Mouse (Mus musculus): ENCODE results near the gene Zp1. TPM values are rescaled to one million over a fixed set of nuclear protein-coding genes. Genes with fewer than 3 reads are reported as not detected.
A peak's percentile ranks its signal among the peaks of the same experiment; 100 is the strongest.

Gene Zp1
- total RNA-seq, 2 experiments from 2014 or later, result not detected

- intact Hi-C loops (cut with DNase I), result loop anchor here (2.0 kb wide), 1 partner anchor 166 kb away; no protein-coding TSS in a partner anchor
- DNase-seq, result no peak
Measured at GRCm38 (mm10) chr19:10880975-10881425, 39.4 kb downstream of the Zp1 start.

- DNase-seq, result peak; percentile 56 to 59
- intact Hi-C loops (cut with DNase I), result loop anchor here (2.0 kb wide), 1 partner anchor 166 kb away; no protein-coding TSS in a partner anchor
Measured at GRCm38 (mm10) chr19:10880085-10880974, 40.1 kb downstream of the Zp1 start.

DNA sequence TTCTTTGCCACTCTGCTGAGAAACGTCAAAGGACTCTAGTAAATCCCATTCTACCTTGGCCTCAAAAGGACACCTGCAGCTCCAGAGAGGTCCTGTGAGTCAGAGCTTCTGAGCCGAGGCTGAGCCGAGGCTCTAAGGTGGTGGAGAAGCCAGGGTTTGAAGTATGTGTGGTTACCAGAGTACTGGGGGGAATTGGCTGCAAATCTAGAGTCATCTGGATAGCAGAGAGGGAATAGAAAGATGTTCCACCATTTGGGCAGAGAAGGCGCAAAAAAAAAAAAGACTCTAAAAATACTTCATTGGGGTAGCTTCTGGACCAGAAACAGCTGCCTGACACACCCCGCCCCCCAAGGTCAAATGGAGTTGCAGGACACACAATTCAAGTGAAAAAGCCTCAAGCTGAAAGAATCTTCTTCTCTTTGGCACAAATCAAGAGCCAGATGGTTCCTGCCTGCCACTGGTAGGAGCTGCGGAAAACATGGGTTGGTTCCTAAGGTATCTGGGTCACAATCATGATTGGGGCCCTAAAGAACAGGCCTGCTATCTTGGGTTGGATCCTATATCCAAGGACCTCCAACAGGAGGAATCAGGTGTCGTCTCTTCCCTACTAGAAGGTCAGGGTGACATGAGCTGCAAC, 42.1 kb downstream of the Zp1 start:
- no peak for DNase-seq

DNA sequence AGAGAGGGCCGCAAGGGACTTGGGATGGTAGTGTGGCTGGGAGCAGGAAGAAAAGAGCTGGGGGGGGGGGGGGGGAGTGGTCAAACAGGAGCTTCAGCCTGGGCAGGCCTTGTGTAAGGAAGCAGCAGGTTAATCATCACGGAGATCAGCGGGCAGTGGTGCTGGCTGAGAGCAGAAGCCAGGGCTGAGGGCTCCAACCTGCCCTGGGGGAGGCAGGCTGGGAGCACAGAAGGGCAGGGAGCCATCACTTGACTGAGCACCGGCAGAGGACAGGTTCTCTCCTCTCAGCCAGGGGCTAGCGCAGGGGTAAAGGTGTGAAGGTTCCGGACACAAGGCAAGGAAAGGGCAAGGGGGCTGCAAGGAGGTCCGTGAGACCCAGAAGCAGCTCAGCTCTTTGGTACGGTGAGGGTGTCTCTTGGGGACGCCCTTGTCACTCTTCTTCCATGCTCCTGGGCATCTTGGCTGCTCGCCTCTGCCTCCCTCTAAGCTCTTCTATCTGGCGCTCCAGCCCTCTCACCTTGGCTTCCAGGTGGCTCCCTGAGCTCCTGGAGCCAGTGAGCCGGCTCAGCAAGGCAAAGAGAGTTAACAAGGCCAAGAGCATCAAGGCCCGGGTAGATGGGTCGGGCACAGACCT, 49.0 kb downstream of the Zp1 start:
- intact Hi-C loops (cut with DNase I), result no loop called here

More for the DNA sequence above, 42.1 kb downstream of the Zp1 start:
- intact Hi-C loops (cut with DNase I), result no loop called here

DNA sequence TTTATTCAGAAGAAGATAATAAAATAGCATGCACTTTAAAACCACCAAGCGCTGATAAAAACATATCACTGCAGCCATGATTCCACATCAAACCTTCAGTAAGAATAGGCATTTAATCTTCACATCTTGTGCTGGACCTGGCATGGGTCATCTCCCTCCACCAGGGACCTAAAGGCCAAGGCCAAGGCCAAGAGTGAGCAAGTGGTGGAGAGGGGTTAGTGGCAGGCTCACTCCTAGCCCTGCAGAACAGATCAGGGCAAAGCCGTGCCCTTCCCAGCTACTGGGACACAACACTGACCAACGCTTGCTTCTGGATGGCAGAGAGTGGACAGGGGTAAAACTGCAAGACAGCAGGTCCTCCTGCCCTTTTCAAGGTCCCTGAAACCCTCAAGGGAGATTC, 49.8 kb downstream of the Zp1 start:
- DNase-seq, result no peak
- intact Hi-C loops (cut with DNase I), result no loop called here

More for the DNA sequence above, 49.0 kb downstream of the Zp1 start:
- no peak for DNase-seq

GRCm38 (mm10) chr19:10869886-10870527, 50.4 kb downstream of the Zp1 start, which contains the start of gene Tmem132a:
Gene Tmem132a, minus strand, starts transcription at chr19:10869940.
- intact Hi-C loops (cut with DNase I), result no loop called here
- DNase-seq, result no peak

DNA sequence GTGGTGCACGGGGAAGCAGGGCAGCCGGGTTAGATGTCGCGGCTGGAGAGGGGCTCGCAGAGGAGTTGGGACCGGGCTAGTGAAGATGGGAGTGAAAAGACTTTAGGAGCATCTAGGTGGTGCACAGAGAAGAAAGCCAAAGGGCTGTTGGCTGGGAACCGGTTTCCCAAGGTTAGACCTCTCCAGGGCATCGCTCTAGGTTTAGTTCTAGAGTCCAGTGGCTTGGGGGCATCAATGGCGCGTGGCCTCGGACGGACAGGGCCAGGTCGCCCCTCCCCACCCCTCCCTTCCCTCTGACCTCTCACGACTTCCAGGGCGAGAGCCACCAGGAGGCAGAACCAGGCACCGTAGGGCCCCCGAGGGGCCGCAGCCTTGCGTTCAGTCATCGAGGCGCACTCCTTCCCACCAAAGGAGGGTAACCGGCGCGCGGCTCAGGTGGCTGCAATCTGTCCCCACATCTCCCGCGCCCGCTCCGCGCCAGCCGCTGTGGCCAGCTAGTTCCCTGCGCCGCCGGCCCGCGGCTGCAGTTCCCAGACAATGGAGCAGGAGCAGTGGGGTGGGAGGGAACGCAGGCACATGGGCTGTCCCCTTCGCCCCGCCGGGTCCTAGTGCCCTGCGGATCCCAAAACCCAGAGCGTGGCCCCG, 51.1 kb downstream of the Zp1 start:
- intact Hi-C loops (cut with DNase I), result no loop called here
- DNase-seq, result peak; percentile 77 to 80

DNA sequence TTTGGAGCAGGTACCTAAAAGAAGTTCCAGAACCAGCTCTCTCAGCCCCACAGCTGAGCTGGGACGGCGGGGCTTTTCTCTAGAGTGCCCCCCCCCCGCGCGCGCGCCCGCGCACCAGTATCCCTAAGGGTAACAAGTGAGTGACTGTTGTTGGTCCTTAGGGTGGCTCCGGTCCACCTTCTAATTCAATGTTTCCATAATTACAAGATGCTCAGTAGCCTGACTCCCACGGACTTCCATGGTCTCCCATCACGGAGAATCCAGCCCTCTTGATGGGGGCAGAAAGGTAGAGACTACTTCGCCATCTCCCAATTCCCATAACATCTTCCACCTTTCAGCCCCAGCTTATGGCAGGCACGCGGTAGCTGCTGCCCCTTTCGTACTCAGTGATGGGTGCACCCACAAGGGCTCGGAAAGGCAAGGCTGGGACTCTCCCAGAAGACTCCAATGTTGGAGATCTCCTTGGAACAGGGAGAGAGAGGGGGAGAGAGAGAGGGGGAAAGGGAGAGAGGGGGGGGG, 51.8 kb downstream of the Zp1 start:
- DNase-seq, result no peak
- intact Hi-C loops (cut with DNase I), result no loop called here

- intact Hi-C loops (cut with DNase I), result no loop called here
- DNase-seq, result no peak
Measured at GRCm38 (mm10) chr19:10867946-10868622, 52.3 kb downstream of the Zp1 start.

- intact Hi-C loops (cut with DNase I), result no loop called here
Measured at GRCm38 (mm10) chr19:10866351-10866750, 54.1 kb downstream of the Zp1 start.

More at GRCm38 (mm10) chr19:10866351-10866750, 54.1 kb downstream of the Zp1 start:
- DNase-seq, result no peak

Other genes starting within 250 kb of the Zp1 start
- not detected for gene Pga5, start 242.6 kb downstream of the Zp1 start, total RNA-seq (2021)
- 10 to 100 TPM; 19.2 to 21.0 TPM for gene Vps37c, start 231.9 kb downstream of the Zp1 start, total RNA-seq (2021)
- under 1 TPM; 0.14 to 0.28 TPM for gene Cd5, start 181.6 kb downstream of the Zp1 start, total RNA-seq (2021)
- under 1 TPM; 0.08 to 0.31 TPM for gene Cd6, start 90.6 kb downstream of the Zp1 start, total RNA-seq (2021)
- gene Slc15a3, start 80.9 kb downstream of the Zp1 start, total RNA-seq (2021), result 1 to 10 TPM; 2.2 to 2.4 TPM
- 10 to 100 TPM; 12.4 to 14.8 TPM for gene Tmem132a, start 50.7 kb downstream of the Zp1 start, total RNA-seq (2021)
- 100 to 1,000 TPM in 1 of 2 experiments, 10 to 100 TPM in 1; 97.4 to 107 TPM for gene Tmem109, start 38.6 kb downstream of the Zp1 start, total RNA-seq (2021)
- 100 to 1,000 TPM; 218 to 273 TPM for gene Prpf19, start 25.4 kb downstream of the Zp1 start, total RNA-seq (2021)
- gene Ptgdr2, start 16.5 kb upstream of the Zp1 start, total RNA-seq (2021), result under 1 TPM in 1 of 2 experiments, not detected in 1; 0.14 TPM
- gene Ccdc86, start 28.6 kb upstream of the Zp1 start, total RNA-seq (2021), result 1 to 10 TPM; 6.3 to 6.5 TPM
- not detected for gene Ms4a10, start 54.0 kb upstream of the Zp1 start, total RNA-seq (2021)
- not detected for gene Ms4a15, start 72.6 kb upstream of the Zp1 start, total RNA-seq (2021)
- not detected for gene Ms4a18, start 97.4 kb upstream of the Zp1 start, total RNA-seq (2021)
- gene Ms4a8a, start 160.5 kb upstream of the Zp1 start, total RNA-seq (2021), result 1 to 10 TPM; 1.2 to 3.3 TPM
- gene 1700017D01Rik, start 210.2 kb upstream of the Zp1 start, total RNA-seq (2021), result not detected
- gene 1700025F22Rik, start 244.7 kb upstream of the Zp1 start, total RNA-seq (2021), result not detected

Measured in heart, postnatal 36 days (tissue).